Mouse (Mus musculus) thymus, postnatal 14 days (tissue): Measurements from ENCODE around the gene Vgf.

Experiments used
- DNase-seq: peaks from one replicate; pipeline ENCODE4 v3.0.0; 2021

Vgf gene

GRCm38 (mm10) chr5:137031076-137032032 lies 5.2 kb downstream of the Vgf start:
- peak; percentile 12 for DNase-seq

- DNase-seq = peak; percentile 44
Observed at GRCm38 (mm10) chr5:137032033-137032421, 5.8 kb downstream of the Vgf start.

- DNase-seq = peak; percentile 95
Observed at GRCm38 (mm10) chr5:137032641-137033074, 6.5 kb downstream of the Vgf start.

- no peak for DNase-seq
Observed at GRCm38 (mm10) chr5:137036211-137036610, 10.0 kb downstream of the Vgf start.

- no peak for DNase-seq
Observed at GRCm38 (mm10) chr5:137039453-137039852, 13.3 kb downstream of the Vgf start.

- DNase-seq = no peak
Observed at GRCm38 (mm10) chr5:137041442-137041841, 15.2 kb downstream of the Vgf start.

- no peak for DNase-seq
Observed at GRCm38 (mm10) chr5:137043997-137044396, 17.8 kb downstream of the Vgf start.

GRCm38 (mm10) chr5:137045402-137046323 lies 19.5 kb downstream of the Vgf start, which contains the start of gene Ap1s1:
TSS of gene Ap1s1 (minus strand) at chr5:137046135.
- peak; percentile 99 for DNase-seq

- no peak for DNase-seq
Observed at GRCm38 (mm10) chr5:137046324-137046718, 20.1 kb downstream of the Vgf start.

GRCm38 (mm10) chr5:137046991-137047390 lies 20.8 kb downstream of the Vgf start:
- no peak for DNase-seq

- no peak for DNase-seq
Observed at GRCm38 (mm10) chr5:137051125-137051524, 24.9 kb downstream of the Vgf start.

- no peak for DNase-seq
Observed at GRCm38 (mm10) chr5:137051914-137052505, 25.8 kb downstream of the Vgf start.

GRCm38 (mm10) chr5:137054299-137054698 lies 28.1 kb downstream of the Vgf start:
- no peak for DNase-seq

- no peak for DNase-seq
Observed at GRCm38 (mm10) chr5:137054873-137055272, 28.7 kb downstream of the Vgf start.

GRCm38 (mm10) chr5:137061809-137062481 lies 35.8 kb downstream of the Vgf start:
- peak; percentile 63 for DNase-seq

GRCm38 (mm10) chr5:137062601-137063000 lies 36.4 kb downstream of the Vgf start:
- DNase-seq = no peak

GRCm38 (mm10) chr5:137065454-137065853 lies 39.3 kb downstream of the Vgf start:
- no peak for DNase-seq

GRCm38 (mm10) chr5:137065923-137066322 lies 39.7 kb downstream of the Vgf start:
- DNase-seq = no peak

GRCm38 (mm10) chr5:137068711-137069110 lies 42.5 kb downstream of the Vgf start:
- DNase-seq = peak; percentile 39

- DNase-seq = no peak
Observed at GRCm38 (mm10) chr5:137070881-137071605, 44.9 kb downstream of the Vgf start.
